Mouse (Mus musculus) stomach, embryonic 15.5 days (tissue): Measurements from ENCODE around the gene Aunip. TPM values are rescaled to one million over a fixed set of nuclear protein-coding genes. Genes with fewer than 3 reads are reported as not detected.
A peak's percentile ranks its signal among the peaks of the same experiment; 100 is the strongest.

Experiments used
- ATAC-seq: fragments of 200-750 bp; cut with Nextera tagmentation; 2 replicates; pipeline ENCODE4 v1.8.0; 2017; ENCODE audit warnings: low read depth, moderate number of reproducible peaks, moderate TSS enrichment; ENCODE audit not compliant: insufficient read depth, low FRiP score
- H3K27ac ChIP-seq: fragments of 300-500 bp; sonication (generic); 2 replicates; pipeline ENCODE4 v1.5.1; 2015; ENCODE audit warnings: mild to moderate bottlenecking, inconsistent platforms
- H3K27me3 ChIP-seq: fragments of 300-500 bp; sonication (generic); replicated peaks from 2 replicates; pipeline ENCODE4 v1.6.1; 2015; ENCODE audit warnings: inconsistent platforms
- H3K36me3 ChIP-seq: fragments of 300-500 bp; sonication (generic); 2 replicates; pipeline ENCODE4 v1.6.1; 2015; ENCODE audit warnings: inconsistent platforms
- H3K4me1 ChIP-seq: fragments of 300-500 bp; sonication (generic); 2 replicates; pipeline ENCODE4 v1.6.1; 2015; ENCODE audit warnings: inconsistent platforms
- H3K4me2 ChIP-seq: fragments of 300-500 bp; sonication (generic); 2 replicates; pipeline ENCODE4 v1.6.1; 2015; ENCODE audit warnings: mild to moderate bottlenecking, inconsistent platforms
- H3K4me3 ChIP-seq: fragments of 300-500 bp; sonication (generic); replicated peaks from 2 replicates; pipeline ENCODE4 v1.5.1; 2015; ENCODE audit warnings: inconsistent platforms
- H3K9ac ChIP-seq: fragments of 300-500 bp; sonication (generic); 2 replicates; pipeline ENCODE4 v1.6.1; 2015; ENCODE audit warnings: inconsistent platforms
- H3K9me3 ChIP-seq: fragments of 300-500 bp; sonication (generic); 2 replicates; pipeline ENCODE4 v1.6.1; 2016; ENCODE audit warnings: inconsistent platforms
- WGBS: fragments of 180-500 bp; shearing (Covaris S2); methylation state at CpG from one replicate; pipeline ENCODE4 v1.1.7; 2015; 5-methylcytosine and 5-hydroxymethylcytosine counted together
- polyA plus RNA-seq: library from polyadenylated mRNA; unstranded; fragments of >200 nt; fragmentation: Nextera tagmentation; extraction: Ambion mirVana; gene quantifications from 2 replicates; pipeline ENCODE4 v1.2.1, GENCODE M21; 2015

Aunip gene
- polyA plus RNA-seq, 1 experiment from 2014 or later: 12.7 TPM

DNA sequence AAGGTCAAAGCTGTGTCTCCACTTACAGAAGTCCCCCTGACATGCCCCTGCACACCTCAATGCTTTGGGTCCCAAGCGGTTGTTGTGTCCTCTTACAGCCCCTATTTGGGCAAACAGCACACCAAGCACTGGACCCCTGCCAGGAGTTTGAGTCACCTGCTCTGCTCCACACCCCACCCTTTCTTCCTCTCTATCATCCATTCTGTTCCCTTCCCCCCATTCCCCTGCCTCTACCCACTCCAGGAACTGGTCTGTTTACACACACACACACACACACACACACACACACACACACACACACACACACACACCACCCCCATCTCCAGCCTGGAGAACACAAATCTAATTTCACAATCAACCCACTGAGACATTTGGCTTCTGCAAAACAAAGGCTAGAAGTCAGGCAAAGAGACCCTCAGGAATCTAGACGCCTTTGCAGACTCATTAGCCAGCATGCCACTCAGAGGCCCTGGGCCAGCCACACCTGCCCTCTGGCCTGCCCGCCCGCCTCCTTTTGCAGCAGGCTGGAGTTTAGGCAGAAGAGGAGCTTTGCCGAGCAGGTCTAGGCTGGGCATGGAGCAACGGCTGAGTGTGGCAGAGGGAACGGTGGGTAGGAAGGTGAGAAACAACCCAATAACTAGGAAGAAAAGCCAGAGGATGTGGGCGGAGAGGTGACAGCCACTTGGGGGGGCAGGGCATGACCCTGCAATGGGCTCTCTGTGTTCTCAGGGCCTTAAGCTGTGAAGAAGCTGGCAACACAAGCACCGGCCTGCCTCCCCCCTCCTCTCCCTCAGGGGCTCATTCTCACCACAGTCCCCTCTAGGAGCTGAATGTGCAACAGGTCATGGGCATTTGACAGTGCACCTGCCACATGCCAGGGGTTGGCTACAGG is 36.3 kb downstream of the Aunip start:
- Histone ChIP-seq H3K9me3 (0 out of 2 replicates have a peak, but pooled peaks cover 4% of the 10 kb centered on the region), H3K4me3 (no peak overlapping the region), H3K36me3 (peaks cover 41% of the 10 kb centered on the region), H3K27me3 (no peaks in the 10 kb centered on the region), H3K4me2 (peak overlapping the region; percentile 1; the same call in 1 of the 2 replicates), H3K4me1 (peaks cover 17% of the 10 kb centered on the region), H3K9ac (no peak overlapping the region), H3K27ac (peak overlapping the region; percentile 23; the same call in 1 of the 2 replicates)
- 56% methylated on average over 9 of the region's 9 CpGs for WGBS
- peak; percentile 33; the same call in 1 of the 2 replicates for ATAC-seq

DNA sequence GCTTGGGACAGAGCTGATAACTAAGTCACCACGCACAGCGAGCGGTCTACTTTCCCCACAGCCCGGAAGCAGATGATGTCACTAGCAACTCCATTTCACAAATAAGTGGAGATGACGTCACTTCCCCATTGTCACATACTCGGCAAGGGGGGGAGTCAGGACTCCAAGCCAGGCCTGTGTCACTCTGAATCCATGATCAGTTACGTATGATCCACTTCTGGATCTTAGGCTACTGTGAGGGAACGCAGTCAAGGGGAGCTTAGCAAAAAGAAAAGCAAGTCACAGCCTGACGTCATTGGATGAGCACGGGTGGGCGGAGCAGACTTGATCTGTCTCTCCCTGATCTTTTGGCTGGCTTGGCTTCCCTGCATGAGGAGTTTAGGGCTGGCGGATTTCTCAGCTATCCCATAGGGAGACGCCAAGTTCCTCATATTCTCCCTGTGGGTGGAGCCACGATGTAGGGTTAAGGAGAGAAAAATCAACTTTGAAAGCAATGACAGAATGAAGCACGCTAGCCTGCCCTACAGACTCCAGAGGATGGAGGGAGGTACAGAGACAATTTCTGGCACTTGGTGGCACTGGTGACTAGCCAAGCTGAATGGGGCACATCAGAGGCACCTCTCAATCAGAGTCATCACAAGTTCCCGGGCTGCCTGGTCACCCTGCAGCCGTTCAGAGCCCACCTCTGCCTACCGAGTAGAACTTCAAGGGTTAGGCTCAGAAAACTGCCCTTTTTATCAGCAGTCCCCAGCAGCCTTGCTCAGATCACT is 37.6 kb downstream of the Aunip start:
- Histone ChIP-seq H3K36me3 (peaks cover 32% of the 10 kb centered on the region), H3K9ac (no peak overlapping the region), H3K4me2 (no peak overlapping the region), H3K4me1 (peaks cover 17% of the 10 kb centered on the region), H3K4me3 (no peak overlapping the region), H3K27ac (no peak overlapping the region; the same call in 1 of the 2 replicates), H3K27me3 (no peaks in the 10 kb centered on the region), H3K9me3 (0 out of 2 replicates have a peak, but pooled peaks cover 4% of the 10 kb centered on the region)
- 63% methylated on average over 18 of the region's 18 CpGs for WGBS
- no peak for ATAC-seq

DNA sequence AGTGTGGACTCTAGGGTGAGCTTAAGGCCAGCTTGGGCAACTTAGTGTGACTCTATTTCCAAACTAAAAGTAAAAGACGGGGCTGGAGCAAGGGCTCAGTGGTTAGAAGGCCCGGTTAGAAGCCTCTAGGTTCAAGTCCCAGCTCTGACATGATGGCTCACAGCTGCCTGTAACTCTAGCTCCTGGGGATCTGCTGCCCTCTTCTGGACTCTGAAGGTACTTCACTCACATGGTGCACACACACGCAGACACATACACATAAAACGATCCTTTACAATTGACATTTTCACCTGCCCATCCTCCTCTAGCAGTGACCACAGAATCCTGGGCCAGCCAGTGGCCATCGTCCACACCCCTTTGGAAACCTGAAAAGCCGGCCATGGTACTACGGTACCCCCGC is 39.1 kb downstream of the Aunip start:
- Histone ChIP-seq H3K27me3 (no peaks in the 10 kb centered on the region), H3K27ac (no peak overlapping the region), H3K4me2 (no peak overlapping the region), H3K9ac (no peak overlapping the region), H3K4me1 (peaks cover 17% of the 10 kb centered on the region), H3K4me3 (no peak overlapping the region), H3K9me3 (0 out of 2 replicates have a peak, but pooled peaks cover 4% of the 10 kb centered on the region), H3K36me3 (peaks cover 23% of the 10 kb centered on the region)
- no peak for ATAC-seq
- WGBS: 98% methylated on average over 8 of the region's 8 CpGs

DNA sequence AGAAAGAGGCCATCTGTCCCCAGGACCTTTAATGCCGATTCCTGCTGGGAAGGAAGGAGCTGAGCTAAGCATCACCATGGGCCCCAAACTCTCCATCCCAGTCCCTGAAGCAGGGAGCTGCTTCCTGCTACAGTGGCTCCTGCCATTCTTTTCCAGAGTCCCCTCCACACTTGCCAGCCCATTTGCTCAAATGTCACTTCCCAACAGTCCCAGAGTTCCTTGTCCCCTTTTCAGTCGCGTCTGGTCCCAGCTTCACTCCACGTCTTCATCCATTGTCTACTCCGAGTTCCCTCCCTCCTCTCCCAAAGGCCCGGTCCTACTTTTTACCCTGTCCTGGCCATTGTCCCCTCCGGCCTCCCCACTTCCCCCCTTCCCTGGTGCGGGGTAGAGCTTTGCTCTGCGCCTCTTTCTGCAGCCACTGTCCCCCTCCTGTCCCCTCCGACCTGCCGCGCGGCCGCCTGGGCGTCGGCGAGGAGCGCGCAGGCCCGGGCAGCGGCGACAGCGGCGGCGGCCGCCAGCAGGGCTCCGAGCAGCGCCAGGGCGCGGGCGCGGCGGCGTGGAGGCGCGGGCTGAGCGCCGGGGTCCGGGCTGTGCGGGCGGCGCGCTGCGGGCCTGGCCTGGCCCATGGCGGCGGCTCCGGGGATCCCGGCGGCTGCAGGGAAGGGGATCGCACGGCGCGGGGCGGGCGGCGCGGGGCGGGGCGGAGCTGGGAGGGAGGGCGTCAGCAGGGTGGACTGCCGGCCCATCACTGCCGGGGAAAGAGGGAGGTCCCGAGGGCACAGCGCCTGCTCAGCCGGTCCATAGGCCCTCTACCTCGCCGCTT is 40.9 kb downstream of the Aunip start, which contains the start of gene Selenon:
TSS of gene Selenon (minus strand) at position 673 of the 823 bp plus-strand sequence.
- Histone ChIP-seq H3K9me3 (0 out of 2 replicates have a peak, but pooled peaks cover 4% of the 10 kb centered on the region), H3K27ac (peak within 1 kb of the TSS; percentile 61), H3K4me3 (peak within 1 kb of the TSS; percentile 63), H3K36me3 (peaks cover 16% of the 10 kb centered on the region), H3K4me2 (peak within 1 kb of the TSS; percentile 75), H3K27me3 (no peaks in the 10 kb centered on the region), H3K4me1 (peaks cover 17% of the 10 kb centered on the region), H3K9ac (peak within 1 kb of the TSS; percentile 85)
- ATAC-seq: peak; percentile 85
- WGBS: under 1% methylated on average over 59 of the region's 67 CpGs

DNA sequence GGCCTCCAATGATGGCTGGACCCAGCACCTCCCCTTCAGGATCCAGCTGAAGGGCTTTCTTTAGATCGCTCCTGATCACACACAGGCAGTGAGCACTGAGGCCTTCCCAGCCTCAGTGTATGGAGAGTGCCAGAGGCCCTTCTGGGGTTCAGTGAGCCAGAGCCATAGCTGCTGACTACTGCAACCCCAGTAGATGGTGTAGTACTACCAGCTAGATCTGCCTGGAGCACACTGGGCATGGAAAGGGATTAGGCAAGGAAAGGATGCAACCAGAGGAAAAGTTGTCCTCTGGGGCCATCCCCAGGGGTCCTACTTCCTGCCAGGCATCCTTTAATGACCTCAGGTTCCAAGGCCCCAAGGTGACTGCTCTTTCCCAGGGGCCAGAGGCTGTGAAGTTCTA is 42.8 kb downstream of the Aunip start:
- Histone ChIP-seq H3K4me3 (no peak overlapping the region), H3K9me3 (0 out of 2 replicates have a peak, but pooled peaks cover 4% of the 10 kb centered on the region), H3K4me2 (no peak overlapping the region), H3K27ac (no peak overlapping the region), H3K36me3 (peaks cover 11% of the 10 kb centered on the region; the same call in 1 of the 2 replicates), H3K4me1 (peaks cover 15% of the 10 kb centered on the region; the same call in 1 of the 2 replicates), H3K27me3 (no peaks in the 10 kb centered on the region), H3K9ac (no peak overlapping the region)
- 89% methylated on average over 1 of the region's 1 CpGs for WGBS
- no peak for ATAC-seq

DNA sequence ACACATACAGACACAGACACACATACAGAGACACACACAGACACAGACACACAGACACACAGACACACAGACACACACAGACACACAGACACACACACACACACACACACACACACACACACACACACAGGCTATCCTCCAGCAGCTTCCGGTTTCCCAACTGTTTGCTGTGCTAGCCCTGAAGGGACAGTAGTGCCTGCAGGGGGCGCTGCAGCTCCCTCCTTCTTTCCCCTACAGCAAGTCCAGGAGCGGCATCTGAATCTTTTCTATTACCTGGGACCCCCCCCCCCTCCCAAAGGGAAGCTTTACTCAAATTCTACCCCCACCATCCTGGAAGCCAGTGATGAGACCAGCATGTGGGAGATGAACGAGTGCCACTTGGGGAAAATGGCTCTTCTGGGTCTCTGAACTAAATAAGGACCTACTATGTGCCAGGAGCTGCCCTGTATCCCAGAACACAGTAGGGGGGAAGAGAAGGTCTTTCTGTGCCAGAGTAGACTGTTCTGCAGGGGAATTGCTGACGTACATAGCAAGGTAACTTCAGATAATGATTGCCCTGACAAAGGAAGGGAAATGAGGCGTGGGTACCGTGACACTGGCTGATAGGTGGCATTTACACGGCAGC is 45.3 kb downstream of the Aunip start:
- WGBS: 66% methylated on average over 8 of the region's 8 CpGs
- Histone ChIP-seq H3K27me3 (no peaks in the 10 kb centered on the region), H3K9ac (no peak overlapping the region), H3K4me2 (no peak overlapping the region), H3K4me1 (peaks cover 12% of the 10 kb centered on the region; the same call in 1 of the 2 replicates), H3K27ac (no peak overlapping the region), H3K36me3 (no peaks in the 10 kb centered on the region), H3K4me3 (no peak overlapping the region), H3K9me3 (no peaks in the 10 kb centered on the region)
- ATAC-seq: no peak

DNA sequence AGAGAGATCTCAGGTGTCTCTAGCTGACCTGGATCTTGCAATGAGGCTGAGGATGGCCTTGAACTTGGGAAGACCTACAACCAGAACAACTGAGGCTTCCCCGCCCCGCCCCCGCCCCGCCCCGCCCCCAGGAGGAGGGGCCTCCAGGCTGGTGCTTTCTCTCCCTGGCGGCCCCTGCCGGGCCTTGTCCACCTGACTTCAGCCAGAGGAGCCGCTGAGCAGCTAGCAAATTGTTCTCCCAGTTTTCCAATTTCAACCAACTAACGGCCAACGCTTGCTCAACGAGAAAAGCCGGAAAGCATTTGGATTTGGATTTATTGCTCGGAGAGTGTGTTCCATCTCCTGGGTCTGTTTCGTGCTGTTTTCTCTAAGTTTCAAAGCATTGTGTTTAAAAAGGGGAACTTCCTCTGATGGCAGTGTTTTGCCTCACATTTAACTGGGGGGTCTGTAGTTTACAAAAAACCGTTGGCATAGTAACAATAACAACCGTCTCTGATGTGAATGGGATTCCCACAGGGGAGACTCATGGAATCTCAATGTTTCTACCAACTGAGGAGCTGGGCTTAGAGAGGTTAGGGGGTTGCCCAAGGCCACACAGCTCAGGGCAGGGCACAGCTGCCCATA is 46.9 kb downstream of the Aunip start:
- H3K9me3 ChIP-seq: no peaks in the 10 kb centered on the region
- H3K4me1 ChIP-seq: 0 out of 2 replicates have a peak, but pooled peaks cover 7% of the 10 kb centered on the region
- no peaks in the 10 kb centered on the region for H3K36me3 ChIP-seq
- H3K27ac ChIP-seq: no peak overlapping the region
- no peak overlapping the region for H3K9ac ChIP-seq
- no peak overlapping the region for H3K4me2 ChIP-seq
- no peaks in the 10 kb centered on the region for H3K27me3 ChIP-seq
- no peak overlapping the region for H3K4me3 ChIP-seq
- WGBS: 13% methylated on average over 16 of the region's 16 CpGs
- ATAC-seq: no peak

DNA sequence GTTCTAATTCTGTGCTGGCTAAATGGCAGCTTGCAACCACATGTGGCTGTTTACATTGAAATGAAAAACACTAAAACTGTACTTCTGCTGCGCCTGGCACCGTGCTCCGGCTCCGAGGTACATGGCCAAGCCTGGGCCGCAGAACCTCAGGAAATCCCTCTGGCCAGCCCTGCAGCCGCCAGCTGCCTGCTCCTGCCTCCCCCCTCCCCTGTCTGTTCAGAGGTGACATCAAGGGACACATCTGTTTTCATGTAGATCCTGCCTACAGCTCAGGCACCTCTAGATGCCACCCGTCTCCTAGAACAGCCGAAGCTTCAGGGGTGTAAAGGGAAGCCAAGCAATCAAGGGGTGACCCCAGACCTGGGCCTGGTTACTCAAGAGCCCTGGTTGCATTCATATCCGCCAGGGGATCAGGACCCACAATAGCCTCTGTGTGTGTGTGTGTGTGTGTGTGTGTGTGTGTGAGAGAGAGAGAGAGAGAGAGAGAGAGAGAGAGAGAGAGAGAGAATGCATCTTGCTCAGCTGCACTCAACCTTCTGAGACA is 47.8 kb downstream of the Aunip start:
- Histone ChIP-seq H3K9ac (no peak overlapping the region), H3K9me3 (no peaks in the 10 kb centered on the region), H3K27me3 (no peaks in the 10 kb centered on the region), H3K27ac (no peak overlapping the region), H3K4me2 (no peak overlapping the region), H3K4me3 (no peak overlapping the region), H3K4me1 (0 out of 2 replicates have a peak, but pooled peaks cover 7% of the 10 kb centered on the region), H3K36me3 (no peaks in the 10 kb centered on the region)
- WGBS: 47% methylated on average over 9 of the region's 9 CpGs
- no peak for ATAC-seq

DNA sequence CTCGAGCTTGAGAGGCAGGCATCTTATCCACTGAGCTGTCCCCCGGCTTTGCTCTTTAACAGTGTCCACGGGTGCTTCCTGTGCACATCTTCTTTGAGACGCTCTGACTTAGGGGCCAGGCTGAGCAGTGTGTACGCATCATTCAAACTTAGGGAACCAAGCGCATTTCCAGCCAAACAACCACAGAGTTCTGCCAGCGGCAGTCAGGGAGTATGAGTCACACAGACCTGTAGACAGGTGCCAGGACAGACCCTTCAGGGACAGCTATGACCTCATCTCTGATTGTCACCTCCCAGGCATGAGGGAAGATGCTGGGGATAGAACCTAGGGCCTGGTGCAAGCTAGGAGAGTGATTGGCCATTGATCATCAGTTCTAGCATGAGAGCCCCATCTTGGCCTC is 48.4 kb downstream of the Aunip start:
- H3K27me3 ChIP-seq: no peaks in the 10 kb centered on the region
- ATAC-seq: no peak
- no peak overlapping the region for H3K4me3 ChIP-seq
- no peaks in the 10 kb centered on the region for H3K36me3 ChIP-seq
- H3K9me3 ChIP-seq: no peaks in the 10 kb centered on the region
- H3K4me1 ChIP-seq: 0 out of 2 replicates have a peak, but pooled peaks cover 7% of the 10 kb centered on the region
- 71% methylated on average over 7 of the region's 7 CpGs for WGBS
- no peak overlapping the region for H3K27ac ChIP-seq
- no peak overlapping the region for H3K9ac ChIP-seq
- no peak overlapping the region for H3K4me2 ChIP-seq

DNA sequence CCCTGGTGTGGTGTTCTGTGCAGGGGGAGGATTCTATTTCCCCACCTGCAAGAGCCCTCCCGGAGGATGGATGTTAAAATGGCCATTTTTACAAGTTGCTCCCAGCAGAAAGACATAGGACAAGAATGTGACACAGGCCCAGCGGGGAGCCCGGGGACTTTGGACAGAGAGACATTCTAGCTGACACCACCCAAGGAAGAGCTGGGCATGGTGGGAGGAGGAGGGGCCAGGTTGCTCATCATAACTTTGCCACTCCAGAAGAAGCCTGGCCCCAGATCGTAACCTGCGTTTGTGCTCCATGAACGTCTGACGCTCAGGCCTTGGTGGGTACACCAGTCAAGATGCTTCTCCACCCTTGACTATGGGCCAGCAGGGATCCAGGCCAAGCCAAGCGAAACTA is 49.9 kb downstream of the Aunip start:
- WGBS: 91% methylated on average over 8 of the region's 8 CpGs

More for the DNA sequence above, 49.9 kb downstream of the Aunip start:
- Histone ChIP-seq H3K4me1 (0 out of 2 replicates have a peak, but pooled peaks cover 7% of the 10 kb centered on the region), H3K4me2 (no peak overlapping the region), H3K4me3 (no peak overlapping the region), H3K36me3 (no peaks in the 10 kb centered on the region), H3K27ac (no peak overlapping the region), H3K9ac (no peak overlapping the region), H3K9me3 (no peaks in the 10 kb centered on the region), H3K27me3 (no peaks in the 10 kb centered on the region)
- no peak for ATAC-seq
